Mouse (Mus musculus) liver, embryonic 14.5 days (tissue): ENCODE measurements at regions not wholly inside any gene's neighbourhood (a gene's known extent, or its start where the extent isn't known, plus 50 kb on each side); places are given as distances from the start of the nearest gene placed in this dataset.

Experiments used
- CTCF ChIP-seq: IDR thresholded peaks from 2 replicates; pipeline ENCODE4 v1.5.1; 2016; ENCODE audit warnings: antibody characterized with exemption, low read depth, control low read depth
- EP300 ChIP-seq: IDR thresholded peaks from 2 replicates; pipeline ENCODE4 v1.6.1; 2016; ENCODE audit warnings: antibody characterized with exemption, low read depth

- TF ChIP-seq EP300 (no peak), CTCF (peak; percentile 27; the same call in 1 of the 2 replicates)
Observed at GRCm38 (mm10) chr9:74028438-74028837, 59.7 kb upstream of the Unc13c start.
